Mouse (Mus musculus) small intestine, adult 2 months (tissue): ENCODE measurements around the gene Ifit1. TPM values are rescaled to one million over a fixed set of nuclear protein-coding genes. Genes with fewer than 3 reads are reported as not detected.
"Not testable (repeated sequence)": the region's sequence is repeated elsewhere in the genome, so short reads cannot be mapped to it uniquely, and the experiment has no call there.

Experiments used
- H3K27ac ChIP-seq: fragments of 200-500 bp; 2 replicates; pipeline ENCODE4 v1.5.1; 2012; ENCODE audit warnings: low read depth, low read length, control low read depth, inconsistent platforms; ENCODE audit not compliant: insufficient read depth
- H3K27me3 ChIP-seq: fragments of 200-500 bp; 2 replicates; pipeline ENCODE4 v1.6.1; 2012; ENCODE audit warnings: mild to moderate bottlenecking, moderate library complexity, low read length, inconsistent platforms; ENCODE audit not compliant: control insufficient read depth, insufficient read depth
- H3K36me3 ChIP-seq: fragments of 200-500 bp; 2 replicates; pipeline ENCODE4 v1.6.1; 2012; ENCODE audit warnings: mild to moderate bottlenecking, low read length, control low read depth, inconsistent platforms; ENCODE audit not compliant: control insufficient read depth, insufficient read depth
- H3K4me1 ChIP-seq: fragments of 200-500 bp; 2 replicates; pipeline ENCODE4 v1.6.1; 2012; ENCODE audit warnings: low read length, inconsistent platforms, mixed read lengths; ENCODE audit not compliant: control insufficient read depth, insufficient read depth, insufficient read length
- H3K4me3 ChIP-seq: fragments of 200-500 bp; 2 replicates; pipeline ENCODE4 v1.5.1; 2012; ENCODE audit warnings: low read depth, mild to moderate bottlenecking, control low read depth, inconsistent platforms, low read length, moderate library complexity
- CTCF ChIP-seq: fragments of 200-500 bp; IDR thresholded peaks from 2 replicates; pipeline ENCODE4 v1.5.1; 2012; ENCODE audit warnings: low read depth, mild to moderate bottlenecking, control low read depth, inconsistent platforms, low read length, moderate library complexity, mixed read lengths; ENCODE audit not compliant: insufficient replicate concordance, insufficient read length; ENCODE audit errors: extremely low read depth
- POLR2A ChIP-seq: fragments of 200-500 bp; IDR thresholded peaks from 2 replicates; pipeline ENCODE4 v1.6.1; 2012; ENCODE audit warnings: low read depth, mild to moderate bottlenecking, control low read depth, inconsistent platforms, low read length, moderate library complexity
- WGBS: fragments of 180-500 bp; shearing (Covaris S2); methylation state at CpG from one replicate; pipeline ENCODE4 v1.1.7; 2018; 5-methylcytosine and 5-hydroxymethylcytosine counted together
- polyA plus RNA-seq: library from polyadenylated mRNA; depleted of rRNA; stranded (reverse); fragments of >200 nt; gene quantifications from 2 replicates; pipeline ENCODE4 v1.2.3, GENCODE M21; 2012

The Ifit1 gene
- polyA plus RNA-seq, 1 experiment: 15.4 TPM

DNA sequence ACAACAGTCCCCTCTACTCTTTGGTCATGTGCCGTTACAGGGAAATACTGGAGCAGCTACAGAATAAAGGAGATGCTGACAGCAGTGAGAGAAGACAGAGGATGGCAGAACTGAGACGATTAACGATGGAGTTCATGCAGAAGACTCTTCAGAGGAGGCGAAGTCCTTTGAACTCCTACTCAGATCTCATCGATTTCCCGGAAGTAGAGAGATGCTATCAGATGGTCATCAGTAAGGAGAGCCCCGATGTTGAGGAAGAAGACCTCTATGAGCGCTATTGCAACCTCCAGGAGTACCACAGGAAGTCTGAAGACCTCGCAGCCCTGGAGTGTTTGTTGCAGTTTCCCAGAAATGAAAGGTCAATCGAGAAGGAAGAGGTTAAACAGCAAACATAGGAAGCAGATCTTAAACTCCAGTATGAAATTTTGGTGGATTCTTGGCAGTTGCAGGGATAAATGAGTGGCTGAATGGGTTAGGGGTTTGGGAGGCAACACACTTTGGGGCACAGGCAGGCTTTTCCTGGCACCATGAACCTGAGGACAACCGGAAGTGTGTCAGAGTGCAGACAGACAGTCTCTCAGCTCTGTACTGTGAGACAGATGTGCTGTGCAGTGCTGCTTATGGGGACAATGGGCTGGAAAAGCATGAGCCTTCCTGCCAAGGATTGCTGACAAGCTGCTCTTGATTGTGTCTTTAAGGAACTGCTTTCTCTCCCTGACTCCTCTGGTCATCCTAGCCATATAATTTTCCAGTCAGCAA is 28.2 kb upstream of the Ifit1 start:
- not testable (repeated sequence) for H3K27ac ChIP-seq, H3K36me3 ChIP-seq, H3K4me3 ChIP-seq, H3K4me1 ChIP-seq, H3K27me3 ChIP-seq
- 86% methylated on average over 7 of the region's 11 CpGs for WGBS

DNA sequence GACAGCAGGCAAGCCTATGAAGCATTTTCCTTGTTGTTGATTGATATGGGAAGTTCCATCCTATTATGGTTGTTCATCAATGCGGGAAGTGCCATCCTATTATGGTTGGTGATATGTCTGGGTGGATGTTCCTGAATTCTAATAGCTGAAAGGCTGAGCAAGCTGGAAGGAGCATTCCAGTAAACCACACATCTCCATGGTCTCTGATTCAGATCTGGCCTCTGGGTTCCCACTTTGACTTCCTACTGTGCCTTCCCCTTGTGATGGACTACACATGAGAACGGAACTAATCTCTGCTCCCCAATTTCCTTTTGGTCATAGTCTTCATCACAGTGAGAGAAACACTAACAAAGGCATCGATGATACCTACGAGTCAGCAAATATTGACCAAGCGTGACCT is 19.8 kb upstream of the Ifit1 start:
- TF ChIP-seq POLR2A (no peak), CTCF (no peak)
- Histone ChIP-seq H3K27ac (no peak overlapping the region), H3K27me3 (no peaks in the 10 kb centered on the region), H3K4me1 (peaks cover 10% of the 10 kb centered on the region; the same call in 1 of the 2 replicates), H3K36me3 (peaks cover 9% of the 10 kb centered on the region), H3K4me3 (no peak overlapping the region)
- WGBS: 81% methylated on average over 5 of the region's 5 CpGs

DNA sequence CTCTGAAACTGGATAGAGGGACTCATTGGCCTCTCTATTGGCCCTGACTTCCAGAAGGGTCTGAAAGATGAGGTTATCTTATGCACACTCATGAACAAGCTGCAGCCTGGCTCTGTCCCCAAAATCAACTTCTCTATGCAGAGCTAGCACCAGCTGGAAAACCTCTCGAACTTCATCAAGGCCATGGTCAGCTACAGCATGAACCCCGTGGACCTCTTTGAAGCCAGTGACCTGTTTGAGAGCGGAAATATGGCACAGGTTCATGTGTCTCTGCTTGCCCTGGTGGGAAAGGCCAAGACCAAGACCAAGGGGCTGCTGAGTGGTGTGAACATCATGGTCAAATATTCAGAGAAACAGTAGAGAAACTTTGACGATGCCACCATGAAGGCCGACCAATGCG is 16.9 kb upstream of the Ifit1 start:
- 95% methylated on average over 6 of the region's 6 CpGs for WGBS
- no peak for TF ChIP-seq CTCF
- TF ChIP-seq POLR2A: no peak
- no peak overlapping the region for H3K27ac ChIP-seq
- H3K36me3 ChIP-seq: peaks cover 9% of the 10 kb centered on the region
- peaks cover 10% of the 10 kb centered on the region; the same call in 1 of the 2 replicates for H3K4me1 ChIP-seq
- H3K4me3 ChIP-seq: no peak overlapping the region
- no peaks in the 10 kb centered on the region for H3K27me3 ChIP-seq

DNA sequence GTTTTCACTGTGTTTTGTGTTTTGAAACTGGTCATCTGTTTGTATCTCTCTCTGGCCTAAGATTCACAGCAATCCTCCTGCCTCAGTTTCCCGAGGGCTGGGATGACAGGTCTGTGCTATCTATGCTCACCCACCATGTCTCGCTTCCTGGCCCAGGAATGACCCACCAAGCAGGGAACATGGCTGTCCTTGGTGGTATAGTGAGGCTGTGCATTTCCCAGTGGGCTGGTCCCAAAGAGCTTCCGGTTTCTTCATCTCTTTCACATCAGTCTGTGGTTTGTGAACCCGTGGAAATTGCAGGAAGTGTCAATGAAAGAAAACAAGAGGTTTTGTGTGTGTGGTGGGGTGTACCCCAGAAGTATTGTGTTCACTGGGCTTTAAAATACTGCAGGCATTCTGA is 16.0 kb upstream of the Ifit1 start:
- Histone ChIP-seq H3K4me3 (no peak overlapping the region), H3K36me3 (peaks cover 7% of the 10 kb centered on the region), H3K4me1 (peaks cover 10% of the 10 kb centered on the region; the same call in 1 of the 2 replicates), H3K27ac (no peak overlapping the region), H3K27me3 (no peaks in the 10 kb centered on the region)
- no peak for TF ChIP-seq CTCF
- whole genome bisulfite sequencing: 87% methylated on average over 4 of the region's 4 CpGs

DNA sequence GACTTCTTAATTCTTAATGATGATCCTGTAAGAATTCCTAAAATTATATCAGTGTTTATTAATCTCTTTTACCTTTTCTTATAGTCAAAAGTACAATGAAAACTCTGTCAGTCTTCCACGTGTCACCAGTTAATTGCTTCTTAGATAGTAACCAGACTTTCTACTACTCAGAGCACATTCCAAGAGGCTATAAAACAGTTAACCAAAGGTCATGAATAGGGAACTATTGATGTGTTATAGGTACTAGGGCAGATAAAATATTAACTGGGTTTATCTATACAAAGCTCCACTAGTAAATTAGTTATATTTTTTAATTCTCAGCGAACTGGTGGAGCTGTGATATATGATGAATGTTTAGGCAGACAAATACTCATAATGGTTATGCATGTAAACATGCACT is 13.2 kb upstream of the Ifit1 start:
- WGBS: 26% methylated on average over 2 of the region's 2 CpGs
- Histone ChIP-seq H3K4me1 (peaks cover 10% of the 10 kb centered on the region; the same call in 1 of the 2 replicates), H3K36me3 (peaks cover 4% of the 10 kb centered on the region), H3K27ac (no peak overlapping the region), H3K4me3 (no peak overlapping the region), H3K27me3 (no peaks in the 10 kb centered on the region)
- TF ChIP-seq POLR2A (no peak), CTCF (no peak)

DNA sequence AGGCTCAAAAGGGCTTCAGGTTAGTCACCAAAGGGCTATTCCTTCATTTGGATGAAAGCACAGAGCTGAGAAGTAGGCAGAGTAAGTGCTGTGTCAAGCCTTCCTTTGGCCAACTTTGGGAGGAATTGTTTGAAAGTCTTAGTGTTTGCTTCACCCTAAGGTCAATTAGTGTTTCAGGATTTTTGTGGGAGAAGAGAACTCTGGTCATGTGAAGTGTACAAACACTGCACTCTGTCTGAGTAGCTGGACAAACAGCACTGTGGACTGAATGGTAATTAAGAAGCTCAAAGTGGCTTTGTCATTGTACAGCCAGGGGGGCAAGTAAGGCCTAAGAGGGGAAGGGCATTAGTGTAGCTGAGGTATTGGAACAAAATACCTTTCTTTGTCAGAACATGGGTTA is 9.2 kb upstream of the Ifit1 start:
- H3K36me3 ChIP-seq: no peaks in the 10 kb centered on the region; the same call in 1 of the 2 replicates
- no peak overlapping the region for H3K27ac ChIP-seq
- H3K4me1 ChIP-seq: no peaks in the 10 kb centered on the region; the same call in 1 of the 2 replicates
- no peaks in the 10 kb centered on the region for H3K27me3 ChIP-seq
- no peak overlapping the region for H3K4me3 ChIP-seq
- TF ChIP-seq CTCF (no peak), POLR2A (no peak)

DNA sequence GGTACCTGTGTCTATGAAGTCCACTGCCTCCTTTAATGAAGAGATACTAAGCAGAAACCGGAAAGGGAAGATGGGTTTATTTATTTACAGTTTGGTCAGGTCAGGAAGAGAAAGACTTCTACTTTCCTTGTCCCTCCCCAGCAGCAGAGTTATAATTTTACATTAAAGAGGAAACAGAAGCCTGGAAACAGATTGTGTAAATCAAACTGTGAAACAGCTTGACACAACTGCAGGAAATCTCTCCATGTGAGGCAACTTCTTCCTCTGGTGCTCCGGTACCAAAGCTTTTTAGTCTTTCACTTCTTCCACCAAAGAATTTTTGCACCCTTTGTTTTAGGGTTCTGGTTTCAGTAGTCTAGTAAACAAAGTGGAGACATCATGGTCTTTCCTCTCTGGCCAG is 7.2 kb upstream of the Ifit1 start:
- no peak overlapping the region for H3K27ac ChIP-seq

More for the DNA sequence above, 7.2 kb upstream of the Ifit1 start:
- no peaks in the 10 kb centered on the region for H3K36me3 ChIP-seq
- H3K4me3 ChIP-seq: no peak overlapping the region
- WGBS: 68% methylated on average over 2 of the region's 2 CpGs
- no peak for TF ChIP-seq POLR2A
- no peak for TF ChIP-seq CTCF
- H3K4me1 ChIP-seq: no peaks in the 10 kb centered on the region
- no peaks in the 10 kb centered on the region for H3K27me3 ChIP-seq
